Mouse (Mus musculus) effector memory CD4-positive, alpha-beta T cell, adult 5 months (primary cell): ENCODE data around the gene Lrrc7. TPM values are rescaled to one million over a fixed set of nuclear protein-coding genes. Genes with fewer than 3 reads are reported as not detected.

Experiments used
- polyA plus RNA-seq: library from polyadenylated mRNA; unstranded; fragments of 100-300 nt; shearing (Covaris generic); gene quantifications from one replicate; pipeline ENCODE4 v1.2.1, GENCODE M21; 2017

Gene Lrrc7
- 0.30 TPM for polyA plus RNA-seq

GRCm38 (mm10) chr3:158561987-158562360 is at the start of gene Lrrc7:
TSS of gene Lrrc7 (minus strand) at chr3:158562221.

GRCm38 (mm10) chr3:158036329-158036988 is 525.6 kb downstream of the Lrrc7 start, which contains the start of the genes Srsf11 and Lrrc40:
TSS of gene Srsf11 (minus strand) at chr3:158036639.
TSS of gene Lrrc40 (plus strand) at chr3:158036662.

